Mouse (Mus musculus) hindbrain, embryonic 14.5 days (tissue): ENCODE results near the gene Cand2. TPM values are rescaled to one million over a fixed set of nuclear protein-coding genes. Genes with fewer than 3 reads are reported as not detected.

Experiments
- ATAC-seq: fragments of 200-750 bp; cut with Nextera tagmentation; 2 replicates; pipeline ENCODE4 v1.8.0; 2017; ENCODE audit warnings: moderate number of reproducible peaks, mild to moderate bottlenecking, moderate TSS enrichment, moderate library complexity; ENCODE audit not compliant: low FRiP score
- DNase-seq: peaks from one replicate; pipeline ENCODE4 v3.0.0-alpha.2; 2015; ENCODE audit warnings: low spot score
- H3K27ac ChIP-seq: fragments of 300-500 bp; sonication (generic); 2 replicates; pipeline ENCODE4 v1.5.1; 2014; ENCODE audit warnings: mild to moderate bottlenecking, moderate library complexity
- H3K27me3 ChIP-seq: fragments of 300-500 bp; sonication (generic); 2 replicates; pipeline ENCODE4 v1.6.1; 2014; ENCODE audit warnings: mild to moderate bottlenecking, low read length, mixed read lengths; ENCODE audit not compliant: control insufficient read depth, insufficient read depth
- H3K36me3 ChIP-seq: fragments of 300-500 bp; sonication (generic); replicated peaks from 2 replicates; pipeline ENCODE4 v1.6.1; 2014; ENCODE audit not compliant: control insufficient read depth, insufficient read depth
- H3K4me1 ChIP-seq: fragments of 300-500 bp; sonication (generic); replicated peaks from 2 replicates; pipeline ENCODE4 v1.6.1; 2014; ENCODE audit warnings: antibody characterized with exemption, low read length, mixed read lengths; ENCODE audit not compliant: control insufficient read depth, insufficient read depth
- H3K4me2 ChIP-seq: fragments of 300-500 bp; sonication (generic); replicated peaks from 2 replicates; pipeline ENCODE4 v1.6.1; 2014; ENCODE audit warnings: mild to moderate bottlenecking, moderate library complexity
- H3K4me3 ChIP-seq: fragments of 300-500 bp; sonication (generic); replicated peaks from 2 replicates; pipeline ENCODE4 v1.5.1; 2014; ENCODE audit warnings: mild to moderate bottlenecking, low read length
- H3K9ac ChIP-seq: fragments of 300-500 bp; sonication (generic); 2 replicates; pipeline ENCODE4 v1.6.1; 2014
- H3K9me3 ChIP-seq: fragments of 300-500 bp; sonication (generic); 2 replicates; pipeline ENCODE4 v1.6.1; 2016; ENCODE audit warnings: low read length; ENCODE audit not compliant: control insufficient read depth
- WGBS: fragments of 180-500 bp; shearing (Covaris S2); extraction: QIAGEN DNeasy Blood & Tissue Kit; methylation state at CpG from one replicate; pipeline ENCODE4 v1.1.7; 2014; 5-methylcytosine and 5-hydroxymethylcytosine counted together
- polyA plus RNA-seq: library from polyadenylated mRNA; unstranded; fragments of >200 nt; fragmentation: Nextera tagmentation; extraction: Ambion mirVana; gene quantifications from 2 replicates; pipeline ENCODE4 v1.2.1, GENCODE M21; 2014

Cand2 gene
- polyA plus RNA-seq, 1 experiment from 2014 or later: 11.1 TPM

DNA sequence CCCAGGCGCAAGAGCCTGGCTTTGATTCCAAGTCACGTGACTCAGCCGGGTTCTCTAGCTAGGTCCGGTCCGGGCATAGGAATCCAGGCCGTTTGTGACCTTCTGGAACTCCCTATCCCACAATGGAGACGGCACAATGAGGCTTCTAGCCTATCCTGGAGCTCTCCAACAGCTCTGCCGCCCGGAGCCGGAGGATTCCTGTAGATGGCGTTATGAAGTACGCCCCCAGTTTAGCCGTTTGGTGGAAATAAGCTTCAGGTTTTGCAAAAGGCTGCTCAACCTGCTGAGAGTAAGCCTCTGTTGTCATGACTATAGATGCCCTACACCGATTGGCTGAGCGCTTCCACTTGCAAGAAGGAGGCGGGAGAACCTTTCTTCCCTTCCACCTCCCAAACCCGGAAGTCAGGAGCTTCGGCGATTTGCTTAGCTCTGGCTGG is 63.8 kb downstream of the Cand2 start, which contains the start of gene Efcab12:
Gene Efcab12, minus strand, starts transcription at position 252 of the 437 bp plus-strand sequence.
- peak; percentile 95 for ATAC-seq
- Histone ChIP-seq H3K27ac (peak within 1 kb of the TSS; percentile 41), H3K9ac (peak within 1 kb of the TSS; percentile 57)

DNA sequence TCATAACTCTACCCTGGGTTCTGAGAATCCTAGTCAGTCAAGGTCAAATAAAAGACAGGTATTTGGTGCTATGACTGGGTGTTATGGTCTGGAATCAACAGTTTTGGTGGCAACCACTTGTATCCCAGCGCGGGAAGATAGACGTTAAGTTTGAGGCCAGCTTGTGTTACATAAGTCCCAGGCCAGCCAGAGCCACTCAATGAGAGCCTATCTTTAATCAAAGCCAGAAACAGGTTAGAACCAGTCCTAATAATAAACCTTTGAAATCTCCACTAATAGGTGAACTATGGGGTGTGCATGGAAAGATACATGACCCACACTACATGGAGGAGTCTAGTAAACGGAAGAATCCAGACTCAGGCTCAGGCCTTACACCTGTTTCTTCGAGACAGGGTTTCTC is 64.4 kb downstream of the Cand2 start:
- peak overlapping the region; percentile 34 for H3K4me3 ChIP-seq
- no peaks in the 10 kb centered on the region for H3K27me3 ChIP-seq
- H3K36me3 ChIP-seq: peaks cover 11% of the 10 kb centered on the region
- H3K27ac ChIP-seq: no peak overlapping the region; the same call in 1 of the 2 replicates
- WGBS: 73% methylated on average over 5 of the region's 5 CpGs
- H3K4me2 ChIP-seq: peak overlapping the region; percentile 81
- H3K9me3 ChIP-seq: no peaks in the 10 kb centered on the region
- DNase-seq (no peak), ATAC-seq (0 out of 2 replicates have a peak, but pooled peaks have one; percentile 7)
- H3K4me1 ChIP-seq: 0 out of 2 replicates have a peak, but pooled peaks cover 6% of the 10 kb centered on the region
- H3K9ac ChIP-seq: peak overlapping the region; percentile 57

More for the DNA sequence above, 63.8 kb downstream of the Cand2 start, which contains the start of gene Efcab12:
- Histone ChIP-seq H3K4me2 (peak within 1 kb of the TSS; percentile 81), H3K27me3 (no peaks in the 10 kb centered on the region), H3K9me3 (no peaks in the 10 kb centered on the region), H3K4me3 (peak within 1 kb of the TSS; percentile 34), H3K36me3 (peaks cover 6% of the 10 kb centered on the region; the same call in 1 of the 2 replicates), H3K4me1 (0 out of 2 replicates have a peak, but pooled peaks cover 6% of the 10 kb centered on the region)
- WGBS: under 1% methylated on average over 19 of the region's 19 CpGs
- DNase-seq: peak; percentile 78

DNA sequence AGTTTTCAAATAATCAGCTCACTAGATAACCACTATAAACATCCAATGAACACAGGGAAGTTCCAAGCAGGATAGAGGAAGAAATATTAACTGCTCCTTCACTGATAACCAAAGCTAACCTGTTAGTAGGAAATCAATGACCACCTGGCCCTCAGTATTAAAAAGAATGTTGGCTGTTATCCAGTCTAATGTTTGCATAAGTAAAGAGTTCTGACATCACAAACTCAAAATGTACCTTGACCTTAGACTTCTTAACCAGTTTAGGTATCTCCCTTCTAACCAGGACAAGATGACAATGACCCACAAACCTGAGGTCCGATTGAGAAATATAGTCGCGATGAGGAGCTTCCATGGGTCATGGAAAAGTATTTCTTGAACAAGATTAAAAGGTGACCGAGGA is 70.7 kb downstream of the Cand2 start:
- no peak for DNase-seq
- Histone ChIP-seq H3K36me3 (peaks cover 31% of the 10 kb centered on the region), H3K27ac (no peak overlapping the region), H3K4me3 (no peak overlapping the region), H3K9me3 (no peaks in the 10 kb centered on the region), H3K4me2 (no peak overlapping the region), H3K4me1 (no peaks in the 10 kb centered on the region), H3K27me3 (no peaks in the 10 kb centered on the region), H3K9ac (no peak overlapping the region)
- ATAC-seq: no peak
- WGBS: 93% methylated on average over 4 of the region's 4 CpGs

DNA sequence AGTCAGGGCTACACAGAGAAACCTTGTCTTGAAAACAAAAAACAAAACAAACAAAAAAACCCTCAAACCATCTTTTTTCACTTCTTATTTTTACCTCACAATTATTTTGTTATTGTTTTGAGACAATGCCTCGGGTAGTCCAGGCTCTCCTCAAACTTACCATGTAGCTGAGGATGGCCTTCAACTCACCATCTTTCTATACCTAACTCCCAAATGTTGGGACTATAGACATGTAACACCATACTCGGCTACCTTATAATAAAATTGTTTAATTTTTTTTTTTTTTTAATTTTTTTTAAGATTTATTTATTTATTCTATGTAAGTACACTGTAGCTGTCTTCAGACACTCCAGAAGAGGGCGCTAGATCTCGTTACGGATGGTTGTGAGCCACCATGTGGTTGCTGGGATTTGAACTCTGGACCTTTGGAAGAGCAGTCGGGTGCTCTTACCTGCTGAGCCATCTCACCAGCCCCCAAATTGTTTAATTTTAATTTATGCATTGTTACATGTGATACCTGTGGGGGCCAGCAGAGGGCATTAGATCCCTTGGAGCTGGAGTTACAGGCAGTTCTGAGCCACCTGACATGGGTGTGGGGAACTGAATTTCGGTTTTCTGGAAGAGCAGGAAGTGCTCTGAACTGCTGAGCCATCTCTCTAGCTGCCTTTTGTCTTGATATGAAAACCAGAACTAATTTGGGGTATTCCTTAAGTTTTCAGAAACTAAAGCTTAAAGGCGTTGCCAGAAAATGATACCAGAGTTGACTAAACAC is 72.5 kb downstream of the Cand2 start:
- 59% methylated on average over 6 of the region's 8 CpGs for WGBS
- DNase-seq: peak; percentile 58
- no peak for ATAC-seq

DNA sequence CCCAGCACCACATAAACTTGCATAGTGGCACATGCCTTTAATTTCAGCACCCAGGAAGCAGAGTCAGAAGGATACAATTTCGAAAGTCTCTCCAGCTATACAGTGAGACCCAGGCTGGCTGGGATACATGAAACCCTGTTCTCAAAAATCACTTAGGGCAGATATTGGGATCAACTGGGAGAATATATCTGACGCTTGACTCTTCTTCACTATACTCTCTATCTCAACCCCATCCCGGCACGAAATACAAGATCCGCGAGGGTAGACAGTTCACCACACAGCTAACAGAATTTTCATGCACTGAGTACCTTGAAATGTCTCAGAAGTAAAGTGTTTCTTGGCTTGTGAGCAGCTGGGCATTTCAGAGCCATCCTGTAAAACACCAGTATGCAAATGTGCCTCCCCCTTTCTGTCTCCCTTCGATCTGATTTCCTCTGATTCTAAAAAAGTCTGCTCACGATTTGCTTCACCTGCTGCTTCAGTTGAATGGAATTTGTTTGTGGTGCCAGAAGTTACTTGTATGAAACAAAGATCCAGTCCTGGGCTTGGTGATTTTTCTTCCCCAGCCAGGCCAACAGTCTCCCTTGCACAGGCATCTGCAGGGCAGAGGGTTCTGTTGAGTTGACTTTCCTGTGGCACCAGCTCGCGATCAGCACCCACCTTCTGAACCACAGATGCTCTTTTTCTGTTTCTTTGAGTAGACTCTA is 74.4 kb downstream of the Cand2 start:
- H3K27me3 ChIP-seq: no peaks in the 10 kb centered on the region
- no peak overlapping the region for H3K4me2 ChIP-seq
- no peak overlapping the region for H3K4me3 ChIP-seq
- DNase-seq (no peak), ATAC-seq (no peak)
- no peak overlapping the region for H3K9ac ChIP-seq
- H3K36me3 ChIP-seq: peaks cover 20% of the 10 kb centered on the region
- H3K4me1 ChIP-seq: 0 out of 2 replicates have a peak, but pooled peaks cover 5% of the 10 kb centered on the region
- H3K27ac ChIP-seq: no peak overlapping the region
- 94% methylated on average over 10 of the region's 10 CpGs for WGBS
- no peaks in the 10 kb centered on the region for H3K9me3 ChIP-seq

More for the DNA sequence above, 72.5 kb downstream of the Cand2 start:
- no peak overlapping the region for H3K9ac ChIP-seq
- H3K36me3 ChIP-seq: peaks cover 31% of the 10 kb centered on the region
- H3K4me3 ChIP-seq: no peak overlapping the region
- no peak overlapping the region for H3K27ac ChIP-seq
- no peak overlapping the region for H3K4me2 ChIP-seq
- no peaks in the 10 kb centered on the region for H3K27me3 ChIP-seq
- no peaks in the 10 kb centered on the region for H3K4me1 ChIP-seq
- no peaks in the 10 kb centered on the region for H3K9me3 ChIP-seq

DNA sequence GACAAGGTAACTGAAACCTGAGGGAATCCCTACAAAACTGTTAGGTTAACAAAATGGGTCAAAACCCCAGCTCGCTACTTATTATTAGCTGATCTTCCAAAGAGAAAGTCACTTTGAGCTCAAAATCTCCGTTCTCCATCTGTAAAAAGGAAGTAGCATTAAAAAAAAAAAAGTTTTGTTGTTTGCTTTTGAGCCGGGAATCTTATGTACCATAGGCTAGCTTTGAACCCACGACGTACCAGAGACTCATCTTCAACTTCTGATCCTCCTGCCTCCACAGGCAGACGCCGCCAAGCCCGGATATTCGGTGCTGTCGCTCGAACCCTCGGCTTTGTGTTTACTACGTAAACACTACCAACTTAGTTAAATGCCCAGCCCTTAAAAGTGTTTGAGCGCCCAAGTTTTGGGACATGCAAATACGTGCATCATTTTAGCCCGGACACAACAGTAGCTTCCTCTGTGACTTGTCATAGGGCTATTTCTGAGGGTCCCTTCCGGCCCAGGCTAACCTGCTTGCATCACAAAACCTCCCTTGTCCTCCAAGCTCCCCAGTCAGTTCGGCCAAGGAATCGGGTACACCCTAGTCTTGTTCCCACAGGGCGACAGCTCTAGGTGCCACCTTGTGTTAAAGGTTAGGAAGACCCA is 78.2 kb downstream of the Cand2 start:
- 5% methylated on average over 20 of the region's 20 CpGs for WGBS
- no peak for DNase-seq
- Histone ChIP-seq H3K9ac (peak overlapping the region; percentile 46), H3K27me3 (no peaks in the 10 kb centered on the region), H3K36me3 (peaks cover 10% of the 10 kb centered on the region), H3K27ac (0 out of 2 replicates have a peak overlapping the region, but pooled peaks have one; percentile 18), H3K4me2 (peak overlapping the region; percentile 55), H3K4me1 (peaks cover 13% of the 10 kb centered on the region), H3K4me3 (peak overlapping the region; percentile 48), H3K9me3 (no peaks in the 10 kb centered on the region)
- no peak; the same call in 1 of the 2 replicates for ATAC-seq

DNA sequence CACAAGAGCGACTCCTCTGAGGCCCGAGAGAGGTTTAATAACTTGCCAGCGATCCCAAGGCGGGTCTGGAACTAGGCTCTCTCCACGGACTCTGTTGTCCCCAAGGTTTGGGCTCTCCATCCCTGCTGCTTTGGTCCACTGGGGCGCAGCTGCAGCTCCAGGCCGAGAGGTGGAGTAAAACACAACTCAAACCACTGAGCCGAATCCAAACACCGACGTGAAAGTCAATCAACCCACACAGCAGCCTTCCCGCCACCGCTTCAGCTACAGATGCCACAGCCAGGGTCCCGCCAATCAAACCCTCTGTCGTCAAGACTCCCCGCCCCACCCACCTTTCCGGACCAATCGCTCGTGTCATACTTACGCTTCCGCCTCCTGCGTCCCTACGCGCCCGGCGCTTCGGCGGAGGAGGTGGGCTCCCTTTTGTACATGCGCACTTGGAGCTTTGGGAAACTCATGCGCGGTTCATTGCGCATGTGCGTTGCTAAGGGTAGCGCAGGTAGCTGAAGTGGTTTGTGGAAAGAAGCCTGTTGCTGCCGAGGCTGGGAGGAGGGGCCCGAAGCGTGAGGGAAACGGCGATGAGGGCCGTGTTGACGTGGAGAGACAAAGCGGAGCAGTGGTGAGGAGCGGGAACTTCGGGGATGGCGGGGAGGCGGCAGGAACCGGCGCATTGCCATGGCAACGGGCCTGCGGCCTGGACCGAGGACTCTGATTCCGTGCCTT is 78.9 kb downstream of the Cand2 start, which contains the start of the genes Mbd4 and Ift122:
Gene Mbd4, minus strand, starts transcription at position 281 of the 723 bp plus-strand sequence.
Gene Ift122, plus strand, starts transcription at position 380 of the 723 bp plus-strand sequence.
- Histone ChIP-seq H3K9me3 (no peaks in the 10 kb centered on the region), H3K4me3 (peak within 1 kb of the TSS; percentile 48), H3K4me2 (peak within 1 kb of the TSS; percentile 55), H3K4me1 (peaks cover 13% of the 10 kb centered on the region), H3K36me3 (peaks cover 10% of the 10 kb centered on the region), H3K27ac (peak within 1 kb of the TSS; percentile 81), H3K27me3 (no peaks in the 10 kb centered on the region), H3K9ac (peak within 1 kb of the TSS; percentile 46)
- peak; percentile 99 for ATAC-seq
- WGBS: under 1% methylated on average over 51 of the region's 51 CpGs
- peak; percentile 99 for DNase-seq

DNA sequence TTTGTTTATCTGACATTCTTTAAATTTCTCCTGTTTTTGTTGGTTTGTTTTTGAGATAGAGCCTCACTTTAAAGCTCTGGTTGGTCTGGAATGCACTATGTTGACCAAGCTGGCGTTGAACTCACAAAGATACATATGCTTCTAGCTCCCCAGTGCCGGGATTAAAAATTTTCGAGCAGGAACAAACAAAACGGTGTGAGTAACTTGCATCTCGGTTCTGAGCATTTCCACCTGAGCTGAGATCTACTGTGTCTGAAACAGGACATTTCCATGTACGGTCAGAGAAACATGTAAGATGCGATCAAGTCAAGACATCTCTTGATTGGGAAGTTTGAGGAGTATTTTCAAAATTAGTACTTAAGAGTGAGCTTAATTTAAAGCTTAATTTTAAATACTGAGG is 79.6 kb downstream of the Cand2 start:
- DNase-seq (no peak), ATAC-seq (no peak)
- peaks cover 4% of the 10 kb centered on the region; the same call in 1 of the 2 replicates for H3K36me3 ChIP-seq
- peak overlapping the region; percentile 55 for H3K4me2 ChIP-seq
- peak overlapping the region; percentile 48 for H3K4me3 ChIP-seq
- no peaks in the 10 kb centered on the region for H3K27me3 ChIP-seq
- H3K4me1 ChIP-seq: peaks cover 13% of the 10 kb centered on the region
- 39% methylated on average over 7 of the region's 7 CpGs for WGBS
- H3K9me3 ChIP-seq: no peaks in the 10 kb centered on the region
- peak overlapping the region; percentile 81 for H3K27ac ChIP-seq
- H3K9ac ChIP-seq: peak overlapping the region; percentile 37
